Mouse (Mus musculus) kidney, adult 2 months (tissue): ENCODE data around the gene Banf1. TPM values are rescaled to one million over a fixed set of nuclear protein-coding genes. Genes with fewer than 3 reads are reported as not detected.

ENCODE experiments used
- DNase-seq: peaks from one replicate; pipeline ENCODE4 v3.0.0; 2021
- H3K27ac ChIP-seq: fragments of 200-500 bp; 2 replicates; pipeline ENCODE4 v1.5.1; 2012; ENCODE audit warnings: low read depth, low read length, control low read depth, inconsistent platforms; ENCODE audit not compliant: insufficient read depth
- H3K27me3 ChIP-seq: fragments of 200-500 bp; replicated peaks from 2 replicates; pipeline ENCODE4 v1.6.1; 2012; ENCODE audit warnings: mild to moderate bottlenecking, moderate library complexity, low read length, inconsistent platforms; ENCODE audit not compliant: control insufficient read depth, insufficient read depth
- H3K36me3 ChIP-seq: fragments of 200-500 bp; 2 replicates; pipeline ENCODE4 v1.6.1; 2012; ENCODE audit warnings: mild to moderate bottlenecking, moderate library complexity, low read length, inconsistent platforms; ENCODE audit not compliant: control insufficient read depth, insufficient read depth
- H3K4me1 ChIP-seq: fragments of 200-500 bp; 2 replicates; pipeline ENCODE4 v1.6.1; 2011; ENCODE audit warnings: low read length; ENCODE audit not compliant: control insufficient read depth, insufficient read depth
- H3K4me3 ChIP-seq: fragments of 200-500 bp; 2 replicates; pipeline ENCODE4 v1.5.1; 2011; ENCODE audit warnings: mild to moderate bottlenecking, low read depth, low read length, control low read depth; ENCODE audit not compliant: insufficient read depth
- CTCF ChIP-seq: fragments of 200-500 bp; conservative IDR thresholded peaks from 2 replicates; pipeline ENCODE4 v1.5.1; 2011; ENCODE audit warnings: low read depth, mild to moderate bottlenecking, control low read depth, low read length, moderate library complexity, mixed read lengths; ENCODE audit not compliant: insufficient read depth, insufficient read length
- POLR2A ChIP-seq: fragments of 200-500 bp; IDR thresholded peaks from one replicate; pipeline ENCODE4 v1.6.1; 2011; ENCODE audit warnings: low read depth, low read length, control low read depth
- WGBS: fragments of 180-500 bp; shearing (Covaris S2); methylation state at CpG from one replicate; pipeline ENCODE4 v1.1.7; 2018; 5-methylcytosine and 5-hydroxymethylcytosine counted together
- polyA plus RNA-seq: library from polyadenylated mRNA; depleted of rRNA; stranded (reverse); fragments of >200 nt; gene quantifications from 2 replicates; pipeline ENCODE4 v1.2.3, GENCODE M21; 2012

The Banf1 gene
- polyA plus RNA-seq, 1 experiment: 146 TPM

- Histone ChIP-seq H3K4me1 (no peaks in the 10 kb centered on the region), H3K27me3 (no peaks in the 10 kb centered on the region), H3K4me3 (no peak overlapping the region), H3K27ac (no peak overlapping the region), H3K36me3 (peaks cover 9% of the 10 kb centered on the region)
- TF ChIP-seq POLR2A: no peak
- TF ChIP-seq CTCF: no peak
- DNase-seq: no peak
- 91% methylated on average over 1 of the region's 1 CpGs for WGBS
These were observed 10.5 kb upstream of the Banf1 start for GRCm38 (mm10) chr19:5377446-5377845.

GRCm38 (mm10) chr19:5374748-5375147, 7.8 kb upstream of the Banf1 start:
- Histone ChIP-seq H3K4me3 (no peak overlapping the region), H3K36me3 (peaks cover 1% of the 10 kb centered on the region; the same call in 1 of the 2 replicates), H3K4me1 (no peaks in the 10 kb centered on the region), H3K27ac (no peak overlapping the region), H3K27me3 (no peaks in the 10 kb centered on the region)
- TF ChIP-seq POLR2A (no peak), CTCF (no peak)
- peak; percentile 23 for DNase-seq
- 54% methylated on average over 4 of the region's 4 CpGs for WGBS

GRCm38 (mm10) chr19:5374177-5374576, 7.2 kb upstream of the Banf1 start:
- no peaks in the 10 kb centered on the region for H3K4me1 ChIP-seq
- H3K27me3 ChIP-seq: no peaks in the 10 kb centered on the region
- no peak for DNase-seq
- no peak overlapping the region for H3K4me3 ChIP-seq
- H3K36me3 ChIP-seq: peaks cover 1% of the 10 kb centered on the region; the same call in 1 of the 2 replicates
- WGBS: 90% methylated on average over 4 of the region's 4 CpGs
- no peak overlapping the region for H3K27ac ChIP-seq
- no peak for TF ChIP-seq POLR2A
- no peak for TF ChIP-seq CTCF

GRCm38 (mm10) chr19:5372724-5373123, 5.8 kb upstream of the Banf1 start:
- Histone ChIP-seq H3K4me1 (peaks cover 6% of the 10 kb centered on the region), H3K36me3 (peaks cover 1% of the 10 kb centered on the region; the same call in 1 of the 2 replicates), H3K27me3 (no peaks in the 10 kb centered on the region), H3K4me3 (no peak overlapping the region), H3K27ac (no peak overlapping the region)
- DNase-seq: no peak
- WGBS: 94% methylated on average over 7 of the region's 7 CpGs
- TF ChIP-seq POLR2A (no peak), CTCF (no peak)

GRCm38 (mm10) chr19:5370932-5371331, 4.0 kb upstream of the Banf1 start:
- whole genome bisulfite sequencing: 77% methylated on average over 3 of the region's 3 CpGs
- Histone ChIP-seq H3K4me3 (no peak overlapping the region), H3K27ac (no peak overlapping the region), H3K27me3 (no peaks in the 10 kb centered on the region), H3K36me3 (peaks cover 1% of the 10 kb centered on the region; the same call in 1 of the 2 replicates), H3K4me1 (peaks cover 9% of the 10 kb centered on the region)
- no peak for DNase-seq
- TF ChIP-seq POLR2A (no peak), CTCF (no peak)

- Histone ChIP-seq H3K36me3 (peaks cover 1% of the 10 kb centered on the region; the same call in 1 of the 2 replicates), H3K4me3 (peak overlapping the region; percentile 99), H3K27me3 (no peaks in the 10 kb centered on the region), H3K4me1 (peaks cover 9% of the 10 kb centered on the region), H3K27ac (no peak overlapping the region; the same call in 1 of the 2 replicates)
- no peak for DNase-seq
- TF ChIP-seq CTCF (peak; percentile 33), POLR2A (no peak)
- WGBS: 5% methylated on average over 11 of the region's 11 CpGs
These were observed 487 bp upstream of the Banf1 start for GRCm38 (mm10) chr19:5367455-5367854.

- Histone ChIP-seq H3K4me1 (peaks cover 9% of the 10 kb centered on the region), H3K36me3 (peaks cover 1% of the 10 kb centered on the region; the same call in 1 of the 2 replicates), H3K4me3 (peak within 1 kb of the TSS; percentile 99), H3K27me3 (no peaks in the 10 kb centered on the region), H3K27ac (peak within 1 kb of the TSS; percentile 83)
- peak; percentile 98 for DNase-seq
- TF ChIP-seq POLR2A (no peak), CTCF (no peak)
- under 1% methylated on average over 92 of the region's 92 CpGs for WGBS
These were observed 554 bp downstream of the Banf1 start, which contains the start of gene Eif1ad for GRCm38 (mm10) chr19:5366175-5367052. Gene Eif1ad (plus strand): TSS chr19:5366741.
